Mouse (Mus musculus) spleen, adult 2 months (tissue): Measurements from ENCODE around the gene Mdm4.

ENCODE experiments used
- CTCF ChIP-seq: fragments of 200-500 bp; IDR thresholded peaks from 2 replicates; pipeline ENCODE4 v1.5.1; 2011; ENCODE audit warnings: mild to moderate bottlenecking, inconsistent platforms; ENCODE audit not compliant: insufficient read depth, insufficient read length, insufficient replicate concordance; ENCODE audit errors: extremely low read depth
- POLR2A ChIP-seq: fragments of 200-500 bp; IDR thresholded peaks from 2 replicates; pipeline ENCODE4 v1.6.1; 2011; ENCODE audit warnings: low read depth, low read length, inconsistent platforms

GRCm38 (mm10) chr1:132934856-132935255 is 95.5 kb downstream of the Mdm4 start:
- TF ChIP-seq CTCF, result no peak
- no peak for TF ChIP-seq POLR2A
